Mouse (Mus musculus) left cerebral cortex, adult 2 months (tissue): ENCODE results near the gene Rorc. TPM values are rescaled to one million over a fixed set of nuclear protein-coding genes. Genes with fewer than 3 reads are reported as not detected.

Experiments
- DNase-seq, 2 experiments: peaks; one replicate each; pipeline ENCODE4 v3.0.0; 2021 to 2022; ENCODE audit warnings: low spot score in 2 of 2, mixed read lengths in 1 of 2; ENCODE audit errors: extremely low spot score in 1 of 2
- H3K27ac ChIP-seq: fragments of 200-600 bp; 2 replicates; pipeline ENCODE4 v1.8.1; 2022
- H3K4me3 ChIP-seq: fragments of 200-600 bp; 2 replicates; pipeline ENCODE4 v1.8.1; 2022
- CTCF ChIP-seq: fragments of 200-600 bp; IDR thresholded peaks from 2 replicates; pipeline ENCODE4 v1.8.1; 2022; ENCODE audit warnings: antibody characterized with exemption, mild to moderate bottlenecking, moderate library complexity
- intact Hi-C: fragments of 180-260 bp; cut with DNase I; formaldehyde crosslinking; loops from one replicate; pipeline ENCODE4 v1.15.1; 2025
- total RNA-seq, 2 experiments: library from RNA; stranded (reverse); gene quantifications; 2 replicates each; pipeline ENCODE4 v1.2.3; 2021

Gene Rorc
- total RNA-seq, 2 experiments from 2014 or later: 0.52 to 0.91 TPM

- Histone ChIP-seq H3K4me3 (peak overlapping the region; percentile 39), H3K27ac (no peak overlapping the region)
- TF ChIP-seq CTCF: peak; percentile 33; the same call in 1 of the 2 replicates
- no peak for DNase-seq
- intact Hi-C loops: no loop called here
These were observed 26.4 kb downstream of the Rorc start for GRCm38 (mm10) chr3:94398943-94399481.

- intact Hi-C loops: no loop called here
- Histone ChIP-seq H3K27ac (no peak overlapping the region), H3K4me3 (no peak overlapping the region)
- no peak for TF ChIP-seq CTCF
- no peak for DNase-seq
These were observed 27.2 kb downstream of the Rorc start for GRCm38 (mm10) chr3:94399663-94400310.

- no peak overlapping the region for H3K27ac ChIP-seq
- H3K4me3 ChIP-seq: no peak overlapping the region
- intact Hi-C loops: no loop called here
- no peak for DNase-seq
- no peak for TF ChIP-seq CTCF
These were observed 29.9 kb downstream of the Rorc start for GRCm38 (mm10) chr3:94402451-94402850.

- peak; percentile 54 to 57 for DNase-seq
- no peak for TF ChIP-seq CTCF
- intact Hi-C loops: no loop called here
- no peak overlapping the region for H3K4me3 ChIP-seq
- no peak overlapping the region for H3K27ac ChIP-seq
These were observed 31.9 kb downstream of the Rorc start for GRCm38 (mm10) chr3:94404366-94405054.

GRCm38 (mm10) chr3:94405561-94405960 lies 33.0 kb downstream of the Rorc start:
- Histone ChIP-seq H3K4me3 (no peak overlapping the region), H3K27ac (no peak overlapping the region)
- no peak for DNase-seq
- no peak for TF ChIP-seq CTCF
- intact Hi-C loops: no loop called here

- TF ChIP-seq CTCF: no peak
- intact Hi-C loops: loop anchor here (2.0 kb wide), 1 partner anchor 46 kb away; no protein-coding TSS in a partner anchor
- peak in 1 of 2 experiments; percentile 36 for DNase-seq
- peak overlapping the region; percentile 87 for H3K27ac ChIP-seq
- H3K4me3 ChIP-seq: peak overlapping the region; percentile 88
These were observed 39.9 kb downstream of the Rorc start for GRCm38 (mm10) chr3:94412530-94412929.

- Histone ChIP-seq H3K4me3 (peak within 1 kb of the TSS; percentile 88), H3K27ac (peak within 1 kb of the TSS; percentile 87)
- DNase-seq: peak; percentile 97 to 98
- TF ChIP-seq CTCF: peak; percentile 34
- intact Hi-C loops: loop anchor here (2.0 kb wide), 1 partner anchor 46 kb away; no protein-coding TSS in a partner anchor
These were observed 40.6 kb downstream of the Rorc start, which contains the start of gene Tdrkh for GRCm38 (mm10) chr3:94413031-94413679. Gene Tdrkh, plus strand, starts transcription at chr3:94413273.

GRCm38 (mm10) chr3:94430980-94431379 lies 58.4 kb downstream of the Rorc start:
- intact Hi-C loops: no loop called here
- no peak for TF ChIP-seq CTCF
- H3K27ac ChIP-seq: no peak overlapping the region

GRCm38 (mm10) chr3:94434305-94434704 lies 61.7 kb downstream of the Rorc start:
- intact Hi-C loops: no loop called here
- H3K27ac ChIP-seq: no peak overlapping the region
- TF ChIP-seq CTCF: no peak
- DNase-seq: no peak
- no peak overlapping the region for H3K4me3 ChIP-seq

More at GRCm38 (mm10) chr3:94430980-94431379, 58.4 kb downstream of the Rorc start:
- no peak overlapping the region for H3K4me3 ChIP-seq
- no peak for DNase-seq

GRCm38 (mm10) chr3:94436420-94436819 lies 63.8 kb downstream of the Rorc start:
- intact Hi-C loops: no loop called here
- Histone ChIP-seq H3K4me3 (no peak overlapping the region), H3K27ac (no peak overlapping the region)
- no peak for TF ChIP-seq CTCF
- no peak for DNase-seq

GRCm38 (mm10) chr3:94441182-94441581 lies 68.6 kb downstream of the Rorc start:
- TF ChIP-seq CTCF: peak; percentile 54
- DNase-seq: peak in 1 of 2 experiments; percentile 25
- intact Hi-C loops: loop anchor here (5.0 kb wide), 1 partner anchor 74 kb away; no protein-coding TSS in a partner anchor
- no peak overlapping the region for H3K27ac ChIP-seq
- H3K4me3 ChIP-seq: no peak overlapping the region
